Mouse (Mus musculus): ENCODE measurements around the gene Dbh.

Dbh gene

DNA sequence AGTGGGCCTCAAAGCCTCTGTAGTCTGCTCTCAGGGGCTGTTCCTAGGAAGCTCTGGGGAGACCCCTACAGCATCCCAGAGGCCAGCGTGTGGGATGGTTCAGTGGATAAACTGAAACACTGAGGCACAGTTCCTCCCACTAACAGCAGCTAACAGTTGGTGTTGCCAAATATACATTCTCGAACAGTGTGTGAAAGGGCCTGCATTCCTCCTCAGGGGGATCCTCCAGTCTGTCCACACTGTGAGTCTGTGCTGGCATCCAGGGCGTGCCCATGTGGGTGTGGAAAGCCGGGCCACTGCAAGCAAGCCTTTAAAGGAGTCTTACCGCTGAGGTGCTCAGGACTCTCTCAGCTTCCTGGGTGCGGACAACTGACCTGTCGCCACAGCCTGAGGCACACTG, 61.5 kb downstream of the Dbh start:
- DNase-seq = no peak

DNA sequence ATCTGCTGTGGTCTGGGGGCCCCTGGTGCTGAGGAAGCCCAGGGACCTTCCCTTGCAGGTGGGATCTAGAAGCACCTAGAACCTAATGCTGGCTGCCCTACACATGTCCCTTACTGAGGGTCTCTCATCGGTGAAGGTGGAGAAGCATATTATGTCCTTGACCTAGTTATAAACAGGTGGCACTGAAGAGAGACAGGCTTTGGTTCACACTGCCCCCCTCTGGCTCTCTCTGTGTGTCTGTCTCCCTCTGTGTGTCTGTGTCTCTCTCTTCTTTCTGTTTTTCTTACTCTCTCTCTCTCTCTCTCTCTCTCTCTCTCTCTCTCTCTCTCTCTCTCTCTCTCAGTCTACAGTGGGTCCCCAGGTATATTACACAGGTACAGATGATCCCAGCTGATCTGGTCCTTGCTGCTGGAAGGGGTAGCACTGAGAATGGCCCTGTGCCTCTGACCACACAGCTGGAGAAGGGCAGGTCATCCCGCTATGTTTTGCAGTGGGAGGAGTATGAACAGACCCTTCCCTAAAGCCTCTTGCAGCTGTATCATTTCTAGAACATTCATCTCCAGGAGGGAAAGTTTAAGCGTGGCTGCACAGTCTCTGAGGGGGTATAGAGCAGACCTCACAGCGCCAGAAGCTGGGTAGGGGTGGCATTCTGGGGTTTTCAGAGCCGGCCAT, 63.9 kb downstream of the Dbh start:
- DNase-seq = no peak

DNA sequence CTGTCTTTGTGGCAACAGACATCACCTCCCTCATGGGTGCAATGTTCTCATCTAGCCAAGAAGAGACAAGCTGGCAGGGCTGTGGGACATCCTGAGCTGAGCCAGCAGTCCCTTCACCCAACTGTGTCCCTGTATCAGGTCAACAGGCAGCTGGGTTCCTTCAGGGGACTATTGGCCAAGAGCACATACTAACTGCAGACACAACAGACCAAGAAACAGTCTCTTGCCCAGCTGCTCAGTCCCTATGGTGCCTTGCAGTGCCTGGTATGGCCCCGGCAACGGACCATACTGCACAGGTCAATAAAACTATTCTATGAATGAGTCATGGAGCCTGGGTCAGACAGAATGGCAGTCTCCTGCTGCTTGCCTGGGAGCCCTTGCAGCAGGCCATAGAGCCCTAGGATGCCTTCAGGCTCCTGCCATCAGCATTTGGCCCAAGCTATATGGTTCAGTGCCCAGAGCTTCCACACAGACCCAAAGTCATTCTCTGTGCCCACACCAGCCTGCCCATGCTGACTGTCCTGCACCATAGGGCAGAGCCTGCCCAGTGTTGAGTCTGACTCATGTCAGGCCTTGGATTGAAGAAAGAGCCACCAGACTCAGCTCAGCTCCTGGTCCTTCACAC, 64.6 kb downstream of the Dbh start:
- no peak for DNase-seq

DNA sequence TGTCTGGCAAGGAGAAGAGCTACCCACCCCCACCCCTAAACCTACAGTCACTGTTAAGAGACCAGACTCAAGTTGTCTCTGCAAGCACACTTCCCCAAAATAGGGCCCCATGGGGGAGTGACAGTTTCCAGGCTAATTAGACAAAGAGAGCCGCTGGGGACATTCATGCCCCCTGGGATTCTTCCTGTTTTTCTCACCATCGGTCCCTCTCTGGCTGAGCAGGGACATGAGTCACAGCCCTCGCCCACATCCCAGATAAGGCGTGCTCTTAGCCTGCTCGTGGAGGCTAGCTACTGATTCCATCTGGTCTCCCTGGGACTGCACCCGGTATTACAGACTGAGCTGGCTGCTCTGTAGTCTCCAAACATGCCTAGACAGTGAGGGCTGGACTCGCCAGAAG, 67.3 kb downstream of the Dbh start:
- no peak for DNase-seq
